Mouse (Mus musculus) pancreas, adult 10 weeks (tissue): ENCODE data around the gene Tas2r118. TPM values are rescaled to one million over a fixed set of nuclear protein-coding genes. Genes with fewer than 3 reads are reported as not detected.

ENCODE experiments used
- polyA plus RNA-seq: library from polyadenylated mRNA; stranded (reverse); fragments of 350-450 nt; fragmentation: Illumina TruSeq; extraction: RNeasy Lipid Tissue Mini Kit (QIAGEN cat#74804); gene quantifications from one replicate; pipeline ENCODE4 v1.2.3, GENCODE M21; 2015; ENCODE audit warnings: low read depth, low replicate concordance; ENCODE audit not compliant: insufficient read depth

Gene Tas2r118
- polyA plus RNA-seq = not detected

GRCm38 (mm10) chr6:23969960-23970359 is at the start of gene Tas2r118:
Tas2r118 (minus strand) TSS chr6:23970060.

Other genes with a start within 250 kb of the Tas2r118 start
- gene Cadps2, start 130.6 kb downstream of the Tas2r118 start, polyA plus RNA-seq = 2.8 TPM
- not detected for gene Slc13a1, start 198.0 kb upstream of the Tas2r118 start, polyA plus RNA-seq